In the genomic region with DNA sequence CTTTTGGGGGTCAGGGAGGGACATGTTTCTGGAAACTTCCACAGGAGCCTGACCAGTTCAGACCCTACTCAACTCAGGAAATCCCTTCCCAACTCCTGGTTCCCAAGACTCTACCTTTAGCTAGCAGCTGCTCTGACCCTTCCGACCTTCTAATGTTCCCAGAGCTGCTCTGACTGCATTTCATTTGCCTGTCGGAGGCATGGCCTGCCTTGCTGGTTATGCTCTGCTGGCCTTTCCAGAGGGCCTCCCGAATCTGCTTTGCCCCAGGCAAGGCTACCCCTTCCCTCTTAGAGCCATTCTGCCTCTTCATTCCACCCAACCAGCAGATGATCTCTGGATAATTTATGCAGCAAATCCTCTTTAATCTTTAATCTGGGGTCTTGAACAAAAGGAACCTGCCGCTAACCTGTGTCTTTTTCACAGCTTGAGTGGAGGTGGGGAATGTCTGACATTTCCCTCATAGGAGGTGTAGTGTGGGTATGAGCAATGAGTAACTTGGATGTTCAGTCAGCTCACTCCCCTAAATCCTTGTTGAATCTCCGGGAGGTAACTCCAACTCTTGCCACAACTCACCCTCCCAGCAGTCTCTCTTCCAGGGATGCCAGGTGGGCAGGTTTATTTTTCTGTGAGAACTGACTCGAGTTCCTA, we compare ENCODE assay signal across 8 mouse cellular contexts. TPM values are rescaled to one million over a fixed set of nuclear protein-coding genes. Genes with fewer than 3 reads are reported as not detected.
DNase-seq lines count a peak whose midpoint lies in the region; ATAC-seq lines count a peak whose summit lies in the region.

No protein-coding gene starts in this region.

- H3K36me3 ChIP-seq in megakaryocyte, embryonic 14.5 days (replicated peaks; ENCODE audit: low read length): no peaks in the 10 kb centered on the region
- H3K36me3 ChIP-seq in forebrain, embryonic 13.5 days (ENCODE audit: poor library complexity, severe bottlenecking): no peaks in the 10 kb centered on the region
- H3K36me3 ChIP-seq in neural tube, embryonic 15.5 days: no peaks in the 10 kb centered on the region

- H3K4me2 ChIP-seq in forebrain, embryonic 13.5 days: peak overlapping the region; percentile 83
- peak overlapping the region; percentile 95 for H3K4me2 ChIP-seq in neural tube, embryonic 15.5 days

- H3K9me3 ChIP-seq in megakaryocyte, embryonic 14.5 days: no peaks in the 10 kb centered on the region
- H3K9me3 ChIP-seq in forebrain, embryonic 13.5 days (replicated peaks): no peaks in the 10 kb centered on the region
- no peaks in the 10 kb centered on the region for H3K9me3 ChIP-seq in neural tube, embryonic 15.5 days (replicated peaks)

- peaks cover 96% of the 10 kb centered on the region for H3K27me3 ChIP-seq in megakaryocyte, embryonic 14.5 days (replicated peaks)
- peaks cover 11% of the 10 kb centered on the region; the same call in 1 of the 2 replicates for H3K27me3 ChIP-seq in forebrain, embryonic 13.5 days
- no peaks in the 10 kb centered on the region for H3K27me3 ChIP-seq in neural tube, embryonic 15.5 days (replicated peaks)

- no peak for ATAC-seq in megakaryocyte, adult 5-6 weeks (ENCODE audit: poor library complexity, severe bottlenecking)
- ATAC-seq in forebrain, embryonic 13.5 days: no peak
- ATAC-seq in neural tube, embryonic 15.5 days (ENCODE audit: low FRiP score): no peak

- peak overlapping the region; percentile 70 for H3K9ac ChIP-seq in forebrain, embryonic 13.5 days
- peak overlapping the region; percentile 74 for H3K9ac ChIP-seq in neural tube, embryonic 15.5 days (replicated peaks)

- 7% methylated on average over 6 of the region's 6 CpGs for WGBS in forebrain, embryonic 13.5 days
- 26% methylated on average over 6 of the region's 6 CpGs for WGBS in neural tube, embryonic 15.5 days

- DNase-seq in kidney, postnatal 10 days: peak; percentile 61
- DNase-seq in gastrocnemius, postnatal 4 days (ENCODE audit: low spot score in 2 of 2): no peak
- no peak for DNase-seq in spleen, postnatal 14 days (ENCODE audit: low spot score in 2 of 2)
- no peak for DNase-seq in adrenal gland, postnatal 14 days

- H3K4me1 ChIP-seq in megakaryocyte, embryonic 14.5 days: peaks cover 18% of the 10 kb centered on the region
- H3K4me1 ChIP-seq in forebrain, embryonic 13.5 days: peaks cover 15% of the 10 kb centered on the region
- peaks cover 23% of the 10 kb centered on the region for H3K4me1 ChIP-seq in neural tube, embryonic 15.5 days

- H3K27ac ChIP-seq in forebrain, embryonic 13.5 days: no peak overlapping the region
- peak overlapping the region; percentile 78; the same call in 1 of the 2 replicates for H3K27ac ChIP-seq in neural tube, embryonic 15.5 days (replicated peaks)

- H3K4me3 ChIP-seq in megakaryocyte, embryonic 14.5 days (replicated peaks): peak overlapping the region; percentile 88
- H3K4me3 ChIP-seq in forebrain, embryonic 13.5 days: peak overlapping the region; percentile 51
- H3K4me3 ChIP-seq in neural tube, embryonic 15.5 days (replicated peaks): peak overlapping the region; percentile 66

RNA-seq across cellular contexts. Expression of a gene that starts 9.0 kb away (rescaled TPM):
- polyA plus RNA-seq in megakaryocyte, embryonic 14.5 days (2012; ENCODE audit: insufficient read depth, low replicate concordance): not detected in 2 replicates
- total RNA-seq in megakaryocyte, adult 5-6 weeks (2015): 1.0 TPM in 1 of 2 replicates, not detected in the other
- 0.26 and 4.6 TPM in 2 replicates for total RNA-seq in megakaryocyte, adult 5-6 weeks (2017)
- polyA plus RNA-seq in forebrain, embryonic 13.5 days (2015; fragmentation: Nextera tagmentation; extraction: Ambion mirVana): 12.0 and 13.4 TPM in 2 replicates
- 34.6 and 38.3 TPM in 2 replicates for polyA plus RNA-seq in neural tube, embryonic 15.5 days (2015; fragmentation: Nextera tagmentation; extraction: Ambion mirVana)
- 10 to 100 TPM; 59.0 to 78.8 TPM for total RNA-seq in gastrocnemius, postnatal 4 days (2021)
- 44.4 and 45.3 TPM in 2 replicates for total RNA-seq in adrenal gland, postnatal 14 days (2021)

RNA-seq across cellular contexts. Expression of a gene that starts 11.3 kb away (rescaled TPM):
- not detected in 2 replicates for polyA plus RNA-seq in megakaryocyte, embryonic 14.5 days (2012; ENCODE audit: insufficient read depth, low replicate concordance)
- not detected in 2 replicates for total RNA-seq in megakaryocyte, adult 5-6 weeks (2015)
- not detected in 2 replicates for total RNA-seq in megakaryocyte, adult 5-6 weeks (2017)
- not detected in 2 replicates for polyA plus RNA-seq in forebrain, embryonic 13.5 days (2015; fragmentation: Nextera tagmentation; extraction: Ambion mirVana)
- polyA plus RNA-seq in neural tube, embryonic 15.5 days (2015; fragmentation: Nextera tagmentation; extraction: Ambion mirVana): not detected in 2 replicates
- total RNA-seq in gastrocnemius, postnatal 4 days (2021): not detected
- not detected in 2 replicates for total RNA-seq in adrenal gland, postnatal 14 days (2021)

RNA-seq across cellular contexts. Expression of a gene that starts 14.2 kb away (rescaled TPM):
- polyA plus RNA-seq in megakaryocyte, embryonic 14.5 days (2012; ENCODE audit: insufficient read depth, low replicate concordance): 4.6 and 7.0 TPM in 2 replicates
- 14.6 and 18.2 TPM in 2 replicates for total RNA-seq in megakaryocyte, adult 5-6 weeks (2015)
- total RNA-seq in megakaryocyte, adult 5-6 weeks (2017): 25.9 and 28.1 TPM in 2 replicates
- 49.2 and 54.6 TPM in 2 replicates for polyA plus RNA-seq in forebrain, embryonic 13.5 days (2015; fragmentation: Nextera tagmentation; extraction: Ambion mirVana)
- 41.0 and 42.8 TPM in 2 replicates for polyA plus RNA-seq in neural tube, embryonic 15.5 days (2015; fragmentation: Nextera tagmentation; extraction: Ambion mirVana)
- 10 to 100 TPM; 21.5 to 22.4 TPM for total RNA-seq in gastrocnemius, postnatal 4 days (2021)
- total RNA-seq in adrenal gland, postnatal 14 days (2021): 23.7 and 27.7 TPM in 2 replicates

RNA-seq across cellular contexts. Expression of a gene that starts 39.2 kb away (rescaled TPM):
- polyA plus RNA-seq in megakaryocyte, embryonic 14.5 days (2012; ENCODE audit: insufficient read depth, low replicate concordance): not detected in 2 replicates
- 0.09 TPM in 1 of 2 replicates, not detected in the other for total RNA-seq in megakaryocyte, adult 5-6 weeks (2015)
- 0.07 TPM in 1 of 2 replicates, not detected in the other for total RNA-seq in megakaryocyte, adult 5-6 weeks (2017)
- polyA plus RNA-seq in forebrain, embryonic 13.5 days (2015; fragmentation: Nextera tagmentation; extraction: Ambion mirVana): 0.27 and 0.53 TPM in 2 replicates
- 0.38 and 0.49 TPM in 2 replicates for polyA plus RNA-seq in neural tube, embryonic 15.5 days (2015; fragmentation: Nextera tagmentation; extraction: Ambion mirVana)
- under 1 TPM; 0.10 to 0.17 TPM for total RNA-seq in gastrocnemius, postnatal 4 days (2021)
- not detected in 2 replicates for total RNA-seq in adrenal gland, postnatal 14 days (2021)
